Mouse (Mus musculus) 3T3-L1 (cell line): ENCODE results near the gene Vangl2.
"Not testable (repeated sequence)": the region's sequence is repeated elsewhere in the genome, so short reads cannot be mapped to it uniquely, and the experiment has no call there.

Source experiments
- DNase-seq: peaks from one replicate; pipeline ENCODE4 v3.0.0-alpha.2; 2015; ENCODE audit warnings: low read depth, low spot score

Vangl2 gene

GRCm38 (mm10) chr1:172007761-172008160 lies 20.5 kb downstream of the Vangl2 start:
- DNase-seq, result no peak

- no peak for DNase-seq
Observed at GRCm38 (mm10) chr1:172001665-172002064, 26.6 kb downstream of the Vangl2 start.

- peak; percentile 76 for DNase-seq
Observed at GRCm38 (mm10) chr1:172000641-172001040, 27.6 kb downstream of the Vangl2 start.

GRCm38 (mm10) chr1:171998820-171999597 lies 29.2 kb downstream of the Vangl2 start:
- DNase-seq, result no peak

GRCm38 (mm10) chr1:171996701-171997100 lies 31.5 kb downstream of the Vangl2 start:
- DNase-seq, result no peak

- DNase-seq, result no peak
Observed at GRCm38 (mm10) chr1:171994918-171995715, 33.1 kb downstream of the Vangl2 start.

GRCm38 (mm10) chr1:171994501-171994900 lies 33.7 kb downstream of the Vangl2 start:
- no peak for DNase-seq

- DNase-seq, result no peak
Observed at GRCm38 (mm10) chr1:171992901-171993530, 35.2 kb downstream of the Vangl2 start.

GRCm38 (mm10) chr1:171991883-171992282 lies 36.4 kb downstream of the Vangl2 start:
- DNase-seq, result no peak

GRCm38 (mm10) chr1:171984121-171984520 lies 44.1 kb downstream of the Vangl2 start:
- no peak for DNase-seq

- DNase-seq, result no peak
Observed at GRCm38 (mm10) chr1:171983372-171984001, 44.8 kb downstream of the Vangl2 start.

- DNase-seq, result no peak
Observed at GRCm38 (mm10) chr1:171982740-171983139, 45.5 kb downstream of the Vangl2 start.

GRCm38 (mm10) chr1:171982170-171982569 lies 46.1 kb downstream of the Vangl2 start:
- no peak for DNase-seq

GRCm38 (mm10) chr1:171979969-171980730 lies 48.1 kb downstream of the Vangl2 start:
- DNase-seq, result peak; percentile 12

GRCm38 (mm10) chr1:171977891-171978290 lies 50.4 kb downstream of the Vangl2 start:
- DNase-seq, result no peak

GRCm38 (mm10) chr1:171976826-171977539 lies 51.3 kb downstream of the Vangl2 start:
- DNase-seq, result no peak

- no peak for DNase-seq
Observed at GRCm38 (mm10) chr1:171975831-171976230, 52.4 kb downstream of the Vangl2 start.

- DNase-seq, result no peak
Observed at GRCm38 (mm10) chr1:171975377-171975776, 52.9 kb downstream of the Vangl2 start.

GRCm38 (mm10) chr1:171974361-171974760 lies 53.9 kb downstream of the Vangl2 start:
- DNase-seq, result not testable (repeated sequence)

- no peak for DNase-seq
Observed at GRCm38 (mm10) chr1:171970854-171971586, 57.2 kb downstream of the Vangl2 start.
